Mouse (Mus musculus) kidney, adult 11 months (tissue): ENCODE measurements at regions not wholly inside any gene's neighbourhood (a gene's known extent, or its start where the extent isn't known, plus 50 kb on each side); places are given as distances from the start of the nearest gene placed in this dataset.
A peak's percentile ranks its signal among the peaks of the same experiment; 100 is the strongest.

Source experiments
- DNase-seq: peaks from one replicate; pipeline ENCODE4 v3.0.0; 2022

- no peak for DNase-seq
These were observed 148.5 kb downstream of the Clic5 start for GRCm38 (mm10) chr17:44336842-44337241.

DNA sequence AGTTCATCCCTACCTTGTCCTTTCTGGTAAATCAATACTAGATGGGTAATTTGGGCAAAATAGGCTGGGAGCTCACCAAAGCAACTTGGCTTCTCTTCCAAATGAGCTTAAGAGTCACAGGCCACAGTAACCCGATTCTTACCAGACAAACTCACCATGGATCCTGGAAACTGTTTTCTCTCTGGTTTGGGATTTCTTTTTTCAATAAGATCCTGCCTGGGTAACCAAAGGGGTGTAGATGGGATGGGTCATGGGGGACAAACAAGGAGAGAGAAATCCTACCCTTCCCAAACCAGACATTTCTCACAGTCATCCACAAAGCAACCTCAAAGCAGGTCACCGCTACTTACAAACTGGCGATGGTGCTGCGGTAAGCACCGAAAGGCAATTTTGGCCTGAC is 148.9 kb downstream of the Clic5 start:
- DNase-seq, result no peak

GRCm38 (mm10) chr17:44344542-44344941 is 156.2 kb downstream of the Clic5 start:
- DNase-seq, result no peak

DNA sequence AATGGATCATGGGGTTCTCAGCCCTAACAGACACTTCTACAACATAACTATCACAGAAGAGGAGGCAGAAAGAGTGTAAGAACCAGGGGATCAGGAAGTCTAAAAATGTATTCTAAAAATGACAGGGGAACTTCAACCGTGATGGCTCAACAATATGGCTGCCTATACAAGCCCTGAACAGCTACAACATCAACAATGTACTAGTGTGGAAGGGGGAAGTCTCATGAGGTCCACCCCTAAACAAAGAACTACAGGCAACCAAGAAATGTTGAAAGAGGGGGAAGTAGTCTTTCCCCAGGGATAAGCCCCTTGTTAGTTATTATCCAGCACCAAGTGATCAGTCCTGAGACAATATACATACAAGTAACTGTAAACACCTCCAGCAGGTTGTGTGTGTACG is 157.0 kb downstream of the Clic5 start:
- no peak for DNase-seq

GRCm38 (mm10) chr17:44350201-44350948 is 162.0 kb downstream of the Clic5 start:
- peak; percentile 16 for DNase-seq

DNA sequence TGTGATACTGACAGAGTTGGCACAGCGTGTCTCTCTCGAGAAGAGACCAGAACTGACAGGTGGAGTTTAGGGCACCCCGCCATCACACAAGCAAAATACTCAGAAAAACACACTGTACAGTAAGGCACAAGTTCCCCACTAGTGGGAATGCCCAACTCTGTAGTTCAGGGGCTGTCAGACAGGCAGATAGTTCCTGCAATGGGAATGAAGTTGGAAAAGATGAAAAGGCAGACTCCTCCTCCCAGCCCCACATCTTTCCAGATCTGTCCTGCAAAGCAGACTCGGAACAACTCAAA is 162.5 kb downstream of the Clic5 start:
- no peak for DNase-seq

GRCm38 (mm10) chr17:44351499-44352117 is 163.2 kb downstream of the Clic5 start:
- no peak for DNase-seq

GRCm38 (mm10) chr17:44352142-44352541 is 163.8 kb downstream of the Clic5 start:
- no peak for DNase-seq

GRCm38 (mm10) chr17:44363111-44363510 is 174.7 kb downstream of the Clic5 start:
- no peak for DNase-seq

DNA sequence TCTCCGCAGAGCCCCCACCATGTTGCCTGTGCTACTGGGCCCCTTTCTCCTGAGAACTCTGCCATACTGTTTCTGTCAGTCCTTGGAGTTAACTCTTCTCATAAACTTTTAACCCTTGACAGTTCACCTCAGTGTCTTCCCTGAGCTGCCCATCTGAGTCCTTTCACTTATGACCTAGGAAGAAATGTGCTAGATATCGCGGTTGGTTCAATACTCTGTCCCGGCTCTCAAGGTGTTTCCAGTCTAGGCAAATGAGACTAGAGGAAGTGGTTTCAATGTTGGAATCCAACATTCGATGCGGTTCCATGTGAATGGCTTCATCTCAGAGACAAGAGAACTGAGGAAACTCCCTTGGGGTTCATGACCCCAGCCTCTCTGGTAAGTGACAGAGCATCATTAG is 176.1 kb downstream of the Clic5 start:
- no peak for DNase-seq

GRCm38 (mm10) chr17:44366438-44366837 is 178.1 kb downstream of the Clic5 start:
- no peak for DNase-seq

DNA sequence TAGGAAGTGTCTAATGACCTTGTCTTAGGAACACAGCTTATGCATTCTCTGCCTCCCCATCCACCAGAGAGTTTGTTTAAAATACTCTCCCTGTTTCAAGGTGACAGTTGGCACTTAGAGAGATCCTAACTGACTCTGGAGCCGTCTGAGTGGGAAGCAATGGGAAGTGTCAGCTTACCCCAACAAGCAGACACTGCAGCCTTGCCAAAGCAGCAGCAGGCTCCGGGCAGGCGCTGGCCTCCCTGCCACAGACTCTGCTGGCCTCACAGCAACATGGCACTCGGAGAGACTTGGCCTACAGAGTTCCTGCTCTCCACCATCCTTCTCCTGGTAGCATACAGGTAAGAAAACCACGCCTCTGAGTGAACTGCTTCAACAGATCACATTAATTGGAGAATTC is 179.2 kb downstream of the Clic5 start:
- no peak for DNase-seq

- no peak for DNase-seq
These were observed 182.6 kb downstream of the Clic5 start for GRCm38 (mm10) chr17:44370966-44371465.

DNA sequence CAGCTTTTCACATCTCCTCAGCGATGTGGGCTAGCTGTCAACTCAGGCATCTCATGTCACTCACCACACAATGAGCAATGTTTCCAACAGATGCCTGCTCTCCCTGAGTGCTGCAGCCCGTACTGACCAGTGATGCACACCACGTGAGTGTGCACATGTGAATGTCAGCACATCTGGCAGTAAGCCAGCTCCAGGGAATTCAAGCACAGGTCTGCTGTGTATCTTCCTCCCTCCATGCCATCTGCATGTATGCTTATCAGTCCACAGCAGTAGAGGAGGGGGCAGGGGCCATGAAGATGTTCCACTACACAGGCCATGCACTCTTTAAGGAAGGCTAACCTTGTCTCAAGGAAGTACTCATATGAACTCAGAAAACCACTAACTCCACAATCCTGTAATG is 183.2 kb downstream of the Clic5 start:
- DNase-seq, result no peak

GRCm38 (mm10) chr17:44373744-44374456 is 185.5 kb downstream of the Clic5 start:
- DNase-seq, result no peak

- DNase-seq, result no peak
These were observed 190.0 kb downstream of the Clic5 start for GRCm38 (mm10) chr17:44378391-44378790.

DNA sequence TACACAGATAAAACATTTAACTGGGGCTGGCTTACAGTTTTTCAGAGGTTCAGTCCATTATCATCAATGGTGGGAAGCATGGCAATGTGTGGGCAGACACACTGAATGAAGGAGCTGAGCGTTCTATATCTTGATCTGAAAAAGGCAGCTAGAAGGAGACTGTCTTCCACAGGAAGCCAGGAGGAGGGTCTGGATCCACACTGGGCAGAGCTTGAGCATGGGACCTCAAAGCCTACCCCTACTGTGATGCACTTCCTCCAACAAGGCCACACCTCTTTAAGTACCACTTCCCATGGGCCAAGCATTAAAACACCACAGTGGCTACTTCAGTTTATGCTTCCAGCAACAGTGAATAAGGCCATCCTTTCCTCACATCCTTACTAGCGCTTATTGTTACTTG is 200.5 kb downstream of the Clic5 start:
- DNase-seq, result no peak

DNA sequence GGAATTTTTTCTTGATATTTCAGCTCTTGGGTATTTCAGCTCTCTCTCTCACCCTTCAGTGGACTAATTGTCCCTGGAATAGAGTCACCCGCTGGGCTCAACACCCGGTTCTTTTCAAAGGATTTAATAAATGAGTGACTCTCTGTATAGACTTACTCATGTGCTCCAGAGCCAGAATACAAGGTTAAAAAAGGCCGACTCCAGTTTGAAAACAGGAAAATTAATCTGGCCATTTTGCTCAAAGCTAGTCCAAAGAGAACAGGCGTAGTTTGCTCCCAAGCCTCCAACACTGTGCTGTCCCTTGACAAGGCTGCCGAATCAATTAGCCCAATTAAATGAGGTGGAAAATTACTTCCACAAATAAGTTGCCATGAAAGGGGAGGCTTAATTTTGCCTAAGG is 209.4 kb downstream of the Clic5 start:
- DNase-seq, result no peak

GRCm38 (mm10) chr17:44398231-44398630 is 209.8 kb downstream of the Clic5 start:
- no peak for DNase-seq

- no peak for DNase-seq
These were observed 216.5 kb downstream of the Clic5 start for GRCm38 (mm10) chr17:44404923-44405322.

DNA sequence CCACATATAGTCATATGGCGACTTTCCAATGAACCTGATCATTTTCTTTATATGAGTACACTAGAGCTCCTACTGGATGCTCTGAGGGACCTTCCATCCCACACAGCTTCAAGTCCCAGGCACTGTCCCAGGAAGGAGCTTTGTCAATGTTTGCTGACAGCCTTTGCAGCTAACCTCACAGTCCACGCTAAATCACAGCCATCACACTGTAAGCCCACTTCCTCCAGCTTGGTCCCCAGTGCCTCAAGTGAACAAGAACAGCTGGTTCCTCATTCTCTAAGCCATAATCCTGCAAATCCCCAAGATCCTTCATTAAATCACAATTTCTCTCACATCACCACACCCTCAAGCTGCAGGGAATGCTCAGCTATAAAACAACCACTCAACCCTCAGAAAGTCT is 222.6 kb downstream of the Clic5 start:
- DNase-seq, result no peak

DNA sequence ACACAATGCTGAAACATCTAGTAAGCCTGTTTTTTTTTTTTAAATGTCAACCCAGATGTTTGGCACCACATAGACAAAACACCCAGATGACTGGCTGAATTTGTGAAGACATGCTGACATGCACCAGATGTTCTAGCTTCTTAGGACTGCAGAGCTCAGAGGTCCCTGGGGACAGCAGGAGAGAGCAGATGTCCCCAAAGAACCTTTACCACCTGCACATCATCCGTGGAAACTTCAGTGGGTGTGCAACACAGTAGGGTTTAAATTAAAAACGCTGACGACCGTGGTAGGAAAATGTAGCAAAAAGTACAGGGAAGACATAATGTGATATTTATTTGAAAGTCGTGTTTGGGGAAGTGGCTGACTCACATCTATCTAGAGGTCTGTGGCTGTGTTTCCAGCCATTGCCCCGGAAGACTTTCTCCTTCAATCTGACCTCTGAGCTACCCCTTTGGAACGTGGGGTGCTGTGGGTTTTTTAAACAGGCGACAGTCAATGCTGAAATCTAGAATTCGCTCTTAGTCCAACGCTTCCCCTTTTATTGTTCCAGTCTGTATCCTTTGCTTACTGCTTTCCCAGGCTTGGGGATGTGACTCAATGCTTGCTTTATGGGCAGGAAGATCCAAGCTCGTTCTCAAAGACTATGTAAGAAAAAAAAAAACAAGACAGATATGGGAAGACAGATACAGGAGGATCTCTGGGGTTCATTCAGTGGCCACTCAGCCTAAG is 230.5 kb downstream of the Clic5 start:
- no peak for DNase-seq

DNA sequence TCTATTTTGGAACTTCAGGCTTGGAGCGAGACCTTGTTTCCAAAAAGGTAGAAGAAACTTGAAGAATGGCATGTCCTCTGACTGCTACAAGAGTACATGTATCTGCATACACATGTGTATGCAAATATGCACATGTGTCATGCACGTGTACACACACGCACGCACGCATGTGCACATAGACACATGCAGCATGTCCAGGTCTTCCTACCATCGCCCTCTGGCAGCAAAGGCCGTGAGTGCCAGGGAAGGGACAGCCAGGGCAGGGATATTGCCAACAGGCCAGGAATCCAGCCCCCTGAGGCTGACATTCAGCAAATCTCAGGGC is 231.0 kb downstream of the Clic5 start:
- DNase-seq, result no peak
